Mouse (Mus musculus) urinary bladder, adult 2 months (tissue): ENCODE results near the gene Ufd1. TPM values are rescaled to one million over a fixed set of nuclear protein-coding genes. Genes with fewer than 3 reads are reported as not detected.
A peak's percentile ranks its signal among the peaks of the same experiment; 100 is the strongest.

Experiments used
- DNase-seq: peaks from one replicate; pipeline ENCODE4 v3.0.0; 2022; ENCODE audit warnings: low spot score
- polyA plus RNA-seq: library from polyadenylated mRNA; depleted of rRNA; stranded (reverse); fragments of >200 nt; gene quantifications from 2 replicates; pipeline ENCODE4 v1.2.3, GENCODE M21; 2012; rRNA removed

Ufd1 gene
- polyA plus RNA-seq: 58.0 TPM in 2 replicates

DNA sequence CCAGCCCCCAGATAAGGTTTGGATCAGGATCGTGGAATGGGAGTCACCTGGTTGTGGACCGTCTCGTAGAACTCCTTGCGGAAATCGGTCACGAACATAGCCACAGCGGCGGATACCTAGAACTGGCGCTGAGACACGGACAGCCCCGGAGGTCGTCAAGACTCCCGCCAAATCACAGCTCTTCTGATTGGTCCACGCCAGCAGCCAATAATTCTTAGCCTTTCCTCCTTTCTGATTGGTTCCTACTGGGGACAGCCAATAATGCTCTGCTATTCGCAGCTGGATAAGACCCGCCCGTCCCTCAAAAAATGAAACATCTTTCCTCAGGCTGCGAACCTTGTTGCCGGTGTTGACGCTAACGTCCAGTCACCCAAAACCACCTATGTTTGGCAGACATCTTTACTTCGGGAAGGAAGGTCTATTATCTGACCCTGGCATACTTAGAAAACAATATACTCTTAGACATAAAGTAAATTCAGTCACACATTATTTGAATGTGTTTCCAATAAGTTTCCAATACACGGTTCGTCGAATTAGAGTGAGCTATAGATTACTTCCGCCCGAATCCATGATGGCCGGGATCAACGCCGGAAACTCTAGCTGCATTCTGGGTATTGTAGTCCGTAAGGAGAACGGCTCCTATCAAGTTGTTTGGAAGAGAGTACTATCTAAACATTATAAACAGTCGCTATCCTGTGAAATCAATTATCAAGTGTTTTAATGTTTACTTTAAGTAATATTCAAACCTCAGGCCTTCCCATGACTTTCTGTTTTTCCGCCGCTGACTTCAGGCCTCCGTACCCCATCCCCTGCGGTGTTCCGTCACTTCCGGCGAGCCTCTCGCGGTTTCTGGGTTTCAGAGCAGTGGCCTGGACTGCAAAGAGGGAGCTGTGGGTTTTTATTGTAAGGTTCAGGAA lies at the start of gene Ufd1, which contains the start of gene Cdc45:
Ufd1 (plus strand) TSS at position 312 of the 917 bp plus-strand sequence.
Cdc45 (minus strand) TSS at position 520 of the 917 bp plus-strand sequence.
- peak; percentile 63 for DNase-seq

DNA sequence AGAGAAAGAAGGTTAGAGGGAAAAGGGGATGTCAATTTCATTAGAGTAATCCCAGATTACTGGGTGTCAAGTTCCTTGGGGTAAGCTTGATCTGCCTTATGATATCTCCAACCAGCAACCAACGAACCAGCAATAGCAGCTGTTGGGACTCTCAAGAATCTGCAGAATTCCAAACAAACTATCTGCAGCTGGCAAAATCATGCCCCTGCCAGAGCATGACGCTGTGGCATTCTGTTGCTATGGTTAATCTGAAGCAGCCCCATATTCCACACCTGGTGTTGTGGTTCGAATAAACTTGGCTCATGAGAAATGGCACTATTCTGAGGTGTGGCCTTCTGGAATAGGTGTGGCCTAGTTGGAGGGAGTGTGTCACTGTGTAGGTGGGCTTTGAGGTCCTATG lies 48.6 kb upstream of the Ufd1 start:
- DNase-seq: no peak

- DNase-seq: no peak
These were observed 45.2 kb upstream of the Ufd1 start for GRCm38 (mm10) chr16:18766390-18766789.

DNA sequence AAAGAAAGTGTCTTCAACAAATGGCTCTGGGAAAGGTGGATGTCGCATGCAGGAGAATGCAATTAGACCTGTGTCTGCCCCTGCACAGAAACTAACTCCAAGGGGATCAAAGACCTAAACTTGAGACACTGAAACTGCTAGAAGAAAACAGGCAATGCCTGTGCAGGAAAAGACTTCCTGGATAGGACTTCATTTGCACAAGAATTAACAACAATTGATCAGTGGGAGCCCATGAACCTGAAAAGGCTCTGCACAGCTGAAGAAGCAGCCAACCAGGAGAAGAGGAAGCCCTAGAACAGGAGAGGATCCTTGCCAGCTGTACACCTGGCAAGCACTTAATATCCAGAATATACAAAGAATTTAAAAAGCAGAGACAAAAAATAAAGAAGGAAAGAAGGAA lies 42.1 kb upstream of the Ufd1 start:
- no peak for DNase-seq

- no peak for DNase-seq
These were observed 37.6 kb upstream of the Ufd1 start for GRCm38 (mm10) chr16:18773936-18774335.

- no peak for DNase-seq
These were observed 35.7 kb upstream of the Ufd1 start for GRCm38 (mm10) chr16:18775621-18776555.

DNA sequence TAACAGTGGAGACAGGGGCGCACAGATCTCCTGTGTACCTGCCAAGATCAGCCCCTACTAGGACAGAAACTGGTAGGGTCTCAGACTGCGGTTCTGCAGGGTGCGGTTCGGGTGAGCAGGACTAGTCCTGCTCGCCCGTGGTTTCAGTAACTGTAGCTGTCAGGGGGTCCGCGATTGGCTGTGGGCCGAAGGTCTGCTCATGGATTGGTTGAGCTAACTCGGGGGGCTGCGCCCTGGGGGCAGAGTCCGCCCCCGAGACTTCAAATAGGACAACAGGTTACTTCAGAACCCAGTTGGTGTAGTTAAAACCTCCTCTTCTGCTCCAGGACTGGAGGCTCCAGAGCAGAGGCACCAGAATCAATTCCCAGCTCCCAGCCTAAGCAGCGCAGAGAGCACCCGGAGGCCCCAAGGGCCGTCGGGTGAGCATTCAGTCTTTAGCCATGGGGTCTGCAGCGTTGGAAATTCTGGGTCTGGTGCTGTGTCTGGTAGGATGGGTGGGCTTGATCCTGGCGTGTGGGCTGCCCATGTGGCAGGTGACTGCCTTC lies 35.0 kb upstream of the Ufd1 start, which contains the start of gene Cldn5:
Cldn5 (plus strand) TSS at position 292 of the 545 bp plus-strand sequence.
- DNase-seq: no peak

DNA sequence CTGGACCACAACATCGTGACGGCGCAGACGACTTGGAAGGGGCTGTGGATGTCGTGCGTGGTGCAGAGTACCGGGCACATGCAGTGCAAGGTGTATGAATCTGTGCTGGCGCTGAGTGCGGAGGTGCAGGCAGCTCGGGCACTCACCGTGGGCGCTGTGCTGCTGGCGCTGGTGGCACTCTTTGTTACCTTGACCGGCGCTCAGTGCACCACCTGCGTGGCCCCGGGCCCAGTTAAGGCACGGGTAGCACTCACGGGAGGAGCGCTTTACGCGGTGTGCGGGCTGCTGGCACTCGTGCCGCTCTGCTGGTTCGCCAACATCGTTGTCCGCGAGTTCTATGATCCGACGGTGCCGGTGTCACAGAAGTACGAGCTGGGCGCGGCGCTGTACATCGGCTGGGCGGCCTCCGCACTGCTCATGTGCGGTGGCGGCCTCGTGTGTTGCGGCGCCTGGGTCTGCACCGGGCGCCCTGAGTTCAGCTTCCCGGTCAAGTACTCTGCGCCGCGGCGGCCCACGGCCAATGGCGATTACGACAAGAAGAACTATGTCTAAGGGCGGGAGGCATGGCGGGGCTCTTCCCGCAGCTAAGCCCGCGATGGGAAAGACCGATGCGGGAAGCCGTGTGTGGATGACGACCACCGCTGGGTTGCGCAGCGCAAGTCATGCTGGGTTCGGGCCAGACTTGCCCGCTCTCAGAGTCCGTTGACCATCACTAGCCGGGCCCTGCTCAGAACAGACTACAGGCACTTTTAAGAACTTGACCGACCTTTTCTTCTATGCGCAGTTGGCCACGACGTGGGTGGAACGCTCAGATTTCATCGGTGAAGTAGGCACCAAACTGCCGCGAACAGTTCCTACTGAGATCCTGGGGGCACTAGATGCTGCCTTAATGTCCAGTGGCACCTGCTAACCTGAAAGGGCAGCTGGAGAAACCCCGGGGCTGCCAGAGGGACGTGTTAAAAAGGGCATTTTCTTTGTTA lies 34.2 kb upstream of the Ufd1 start:
- no peak for DNase-seq

DNA sequence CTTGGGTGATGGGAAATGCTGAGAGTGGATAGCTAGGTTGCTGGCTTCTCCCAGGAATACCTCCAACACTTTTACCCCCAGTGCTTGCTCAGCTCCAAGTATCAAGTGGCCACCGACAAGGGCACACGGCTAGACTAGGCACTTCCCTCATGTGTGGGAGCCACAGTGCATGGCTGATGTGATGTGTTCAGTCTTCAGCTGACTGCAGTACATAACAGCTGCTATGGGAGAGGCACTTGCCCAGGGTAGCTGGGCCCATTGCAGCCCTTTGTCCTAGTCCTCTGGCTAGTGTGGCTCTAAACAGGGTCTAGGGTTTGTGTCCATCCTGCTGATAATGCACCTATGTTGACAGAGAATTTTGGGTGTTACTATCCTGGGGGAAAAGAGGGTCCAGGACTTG lies 33.1 kb upstream of the Ufd1 start:
- DNase-seq: no peak

DNA sequence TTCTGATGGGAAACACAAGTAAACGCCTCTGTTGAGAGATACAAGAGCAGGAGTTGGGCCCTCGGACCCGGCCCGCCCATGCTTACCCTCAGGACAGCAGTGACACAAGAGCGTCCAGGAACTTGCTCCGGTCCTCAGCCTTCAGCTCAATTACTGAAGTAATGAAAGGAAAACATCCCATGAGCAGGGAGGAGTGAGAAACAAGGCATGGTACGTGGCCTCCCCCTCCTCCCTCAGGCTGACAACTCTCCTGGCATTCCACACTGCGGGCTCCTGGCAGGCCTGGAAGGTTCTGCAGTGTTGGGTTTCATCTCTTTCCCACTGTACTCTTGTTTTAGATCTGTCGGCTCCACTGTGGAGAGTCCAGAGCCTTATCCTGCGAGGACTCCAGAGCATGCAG lies 29.8 kb upstream of the Ufd1 start:
- DNase-seq: no peak

- DNase-seq: no peak
These were observed 26.6 kb upstream of the Ufd1 start for GRCm38 (mm10) chr16:18785025-18785424.

DNA sequence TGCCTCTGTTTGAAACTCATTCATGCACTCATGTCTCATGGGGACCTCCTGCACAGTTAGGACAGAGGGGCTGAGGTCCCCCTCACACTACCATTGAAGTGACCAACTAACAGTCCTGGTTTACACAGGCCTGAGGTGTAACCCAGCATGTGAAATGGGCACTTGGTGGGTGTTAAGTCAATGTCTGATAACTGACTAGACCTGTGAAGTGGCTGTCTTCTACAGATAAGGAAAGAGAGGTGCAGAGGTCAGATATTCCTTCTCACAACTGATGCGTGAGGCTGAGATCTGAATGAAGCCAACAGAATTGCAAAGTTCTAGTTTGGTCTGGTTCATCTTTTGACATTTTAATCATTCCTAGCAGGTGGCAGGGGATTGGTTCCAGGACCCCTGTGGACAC lies 26.1 kb upstream of the Ufd1 start:
- DNase-seq: no peak

DNA sequence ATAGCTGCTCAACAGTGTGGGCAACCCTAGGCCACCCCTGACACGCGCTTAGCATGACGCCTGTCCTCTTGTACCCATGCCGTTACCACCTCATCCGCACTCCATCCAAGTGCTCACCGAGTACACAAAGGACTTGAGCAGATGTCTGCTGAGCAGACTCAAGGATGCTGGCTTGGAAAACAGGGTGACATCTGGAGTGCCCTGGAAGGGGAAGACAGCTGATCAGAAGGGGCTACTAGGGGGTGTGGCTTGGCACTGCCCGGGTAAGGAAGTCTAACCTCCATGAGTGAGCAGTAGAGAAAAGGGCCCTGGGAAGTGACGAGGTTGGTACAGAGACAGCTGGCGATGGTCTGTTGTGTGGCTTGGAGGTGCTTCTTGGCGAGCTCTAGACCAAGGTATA lies 24.9 kb upstream of the Ufd1 start:
- DNase-seq: no peak

GRCm38 (mm10) chr16:18788627-18789406 lies 22.8 kb upstream of the Ufd1 start:
- DNase-seq: no peak

DNA sequence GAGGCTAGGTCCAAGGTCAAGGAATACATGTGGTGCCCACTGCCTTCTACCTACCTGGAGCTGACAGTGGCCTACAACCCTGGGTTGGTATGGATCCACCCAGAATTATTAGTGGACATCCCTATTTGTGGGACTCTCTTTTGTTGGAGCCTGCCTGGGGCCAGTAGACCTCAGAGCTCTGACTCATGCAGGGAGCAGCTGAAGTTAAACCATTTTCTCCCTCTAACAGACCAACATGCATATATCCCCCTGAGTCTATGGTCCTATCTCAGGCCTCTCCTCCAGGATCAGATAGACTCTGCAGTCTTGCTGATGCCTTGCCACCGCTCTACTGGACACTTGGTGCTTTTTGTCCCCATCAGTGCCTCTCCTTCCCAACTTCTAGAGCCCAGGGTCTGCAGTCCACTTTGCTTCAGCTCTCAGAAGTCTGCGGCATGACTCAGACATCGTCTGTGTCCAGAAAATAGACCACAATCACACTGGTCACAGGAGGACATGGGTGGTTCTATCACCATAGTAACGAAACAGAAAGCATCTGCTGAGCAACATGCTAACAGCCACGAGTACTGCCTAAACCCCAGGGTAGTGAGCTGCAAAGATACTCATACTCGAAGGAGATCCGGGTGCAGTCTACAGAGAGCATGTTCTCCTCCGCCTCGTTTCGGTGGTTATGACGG lies 16.2 kb upstream of the Ufd1 start:
- no peak for DNase-seq

DNA sequence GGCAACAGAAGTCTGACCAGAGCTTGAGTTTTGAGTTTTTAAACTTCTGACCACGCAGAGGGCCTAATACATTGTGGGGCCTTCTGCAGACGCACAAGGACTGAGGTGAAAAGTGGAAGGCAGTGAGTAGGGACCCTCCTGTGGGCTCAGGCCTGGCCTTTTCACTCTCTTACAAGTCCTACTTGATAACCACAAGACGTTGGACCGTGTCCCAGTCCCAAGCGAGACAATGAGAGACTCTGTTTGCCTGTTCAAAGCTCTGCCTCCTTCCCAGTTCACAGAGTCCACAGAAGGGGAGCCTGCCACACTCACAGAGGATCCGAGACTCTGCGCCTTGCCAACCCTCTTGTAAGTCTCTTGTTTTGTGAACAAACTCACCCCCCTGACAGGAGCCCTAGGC lies 14.9 kb upstream of the Ufd1 start:
- DNase-seq: no peak

GRCm38 (mm10) chr16:18798151-18798550 lies 13.4 kb upstream of the Ufd1 start:
- no peak for DNase-seq

- DNase-seq: no peak
These were observed 12.7 kb upstream of the Ufd1 start for GRCm38 (mm10) chr16:18798841-18799240.

- no peak for DNase-seq
These were observed 5.8 kb upstream of the Ufd1 start for GRCm38 (mm10) chr16:18805746-18806145.
